Mouse (Mus musculus) intestine, embryonic 14.5 days (tissue): Measurements from ENCODE around the gene Pnpo. TPM values are rescaled to one million over a fixed set of nuclear protein-coding genes. Genes with fewer than 3 reads are reported as not detected.

Source experiments
- ATAC-seq: fragments of 200-750 bp; cut with Nextera tagmentation; replicated peaks from 2 replicates; pipeline ENCODE4 v1.8.0; 2017; ENCODE audit warnings: low read depth, moderate number of reproducible peaks, moderate TSS enrichment, moderate library complexity; ENCODE audit not compliant: low FRiP score, low TSS enrichment
- DNase-seq: peaks from one replicate; pipeline ENCODE4 v3.0.0-alpha.2; 2018; ENCODE audit warnings: low spot score
- H3K27ac ChIP-seq: fragments of 300-500 bp; sonication (generic); 2 replicates; pipeline ENCODE4 v1.5.1; 2014; ENCODE audit warnings: low read depth, mild to moderate bottlenecking, control low read depth
- H3K27me3 ChIP-seq: fragments of 300-500 bp; sonication (generic); replicated peaks from 2 replicates; pipeline ENCODE4 v1.6.1; 2014; ENCODE audit warnings: low read length, control low read depth; ENCODE audit not compliant: control insufficient read depth, insufficient read depth
- H3K36me3 ChIP-seq: fragments of 300-500 bp; sonication (generic); 2 replicates; pipeline ENCODE4 v1.6.1; 2014; ENCODE audit warnings: low read length, control low read depth; ENCODE audit not compliant: control insufficient read depth, insufficient read depth
- H3K4me1 ChIP-seq: fragments of 300-500 bp; sonication (generic); replicated peaks from 2 replicates; pipeline ENCODE4 v1.6.1; 2014; ENCODE audit warnings: low read length, control low read depth, mixed read lengths; ENCODE audit not compliant: control insufficient read depth, insufficient read depth
- H3K4me2 ChIP-seq: fragments of 300-500 bp; sonication (generic); 2 replicates; pipeline ENCODE4 v1.6.1; 2014; ENCODE audit warnings: low read length
- H3K4me3 ChIP-seq: fragments of 300-500 bp; sonication (generic); 2 replicates; pipeline ENCODE4 v1.5.1; 2014; ENCODE audit warnings: low read depth, low read length, control low read depth, mixed read lengths
- H3K9ac ChIP-seq: fragments of 300-500 bp; sonication (generic); 2 replicates; pipeline ENCODE4 v1.6.1; 2014; ENCODE audit warnings: mild to moderate bottlenecking, low read length
- H3K9me3 ChIP-seq: fragments of 300-500 bp; sonication (generic); 2 replicates; pipeline ENCODE4 v1.6.1; 2016; ENCODE audit warnings: low read length, control low read depth; ENCODE audit not compliant: control insufficient read depth
- WGBS: fragments of 180-500 bp; shearing (Covaris S2); extraction: QIAGEN DNeasy Blood & Tissue Kit; methylation state at CpG from one replicate; pipeline ENCODE4 v1.1.7; 2014; 5-methylcytosine and 5-hydroxymethylcytosine counted together
- polyA plus RNA-seq: library from polyadenylated mRNA; unstranded; fragments of >200 nt; fragmentation: Nextera tagmentation; extraction: Ambion mirVana; gene quantifications from 2 replicates; pipeline ENCODE4 v1.2.1, GENCODE M21; 2014

The Pnpo gene
- polyA plus RNA-seq, 1 experiment from 2014 or later: 44.1 TPM

- Histone ChIP-seq H3K9ac (no peak overlapping the region), H3K4me1 (peaks cover 3% of the 10 kb centered on the region; the same call in 1 of the 2 replicates), H3K27me3 (no peaks in the 10 kb centered on the region), H3K9me3 (no peaks in the 10 kb centered on the region), H3K36me3 (0 out of 2 replicates have a peak, but pooled peaks cover 6% of the 10 kb centered on the region), H3K27ac (peak overlapping the region; percentile 77), H3K4me3 (no peak overlapping the region), H3K4me2 (no peak overlapping the region)
- ATAC-seq: peak; percentile 70
- 40% methylated on average over 10 of the region's 10 CpGs for whole genome bisulfite sequencing
- peak; percentile 73 for DNase-seq
Measured at GRCm38 (mm10) chr11:96937549-96938425, 6.0 kb downstream of the Pnpo start.

DNA sequence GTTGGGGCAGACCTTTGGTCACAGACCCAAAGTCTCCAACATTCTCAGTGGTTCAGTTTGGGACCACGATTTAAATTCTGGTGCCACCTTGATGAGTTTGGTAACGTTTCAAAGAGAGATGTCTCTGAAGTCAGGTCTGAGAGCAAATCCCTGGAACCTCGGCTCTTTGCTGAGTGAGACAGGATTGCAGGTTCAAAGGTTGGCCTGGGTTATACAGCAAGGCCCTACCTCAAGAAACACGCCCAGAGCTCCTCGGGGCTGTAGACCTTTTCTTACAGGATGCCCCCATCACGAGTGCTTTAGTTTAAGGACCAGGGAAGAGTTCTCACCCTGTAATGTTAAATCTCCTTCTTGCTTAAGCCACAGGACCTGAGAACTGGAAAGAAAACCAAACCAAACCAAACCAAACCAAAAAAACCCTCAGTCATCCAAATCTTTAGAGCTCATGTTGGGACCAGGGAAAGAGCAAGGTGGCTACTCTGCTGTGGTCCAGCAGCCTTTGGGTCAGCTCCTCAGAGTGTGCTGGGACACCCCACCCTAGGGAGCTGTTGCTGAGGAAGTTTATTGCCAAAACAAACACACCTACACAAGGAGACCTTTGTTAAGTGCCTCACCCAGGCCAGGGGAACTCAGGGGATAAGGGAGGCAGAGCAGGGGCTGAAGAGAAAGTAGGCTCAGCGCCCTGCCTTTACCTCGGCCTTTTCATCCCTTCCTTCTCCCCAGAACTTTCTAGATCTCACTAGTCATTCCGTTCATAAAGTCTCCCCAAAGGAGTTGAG is 7.7 kb downstream of the Pnpo start:
- DNase-seq (no peak), ATAC-seq (no peak)
- H3K27me3 ChIP-seq: no peaks in the 10 kb centered on the region
- no peak overlapping the region for H3K4me2 ChIP-seq
- 0 out of 2 replicates have a peak, but pooled peaks cover 6% of the 10 kb centered on the region for H3K36me3 ChIP-seq
- no peaks in the 10 kb centered on the region for H3K9me3 ChIP-seq
- no peak overlapping the region for H3K9ac ChIP-seq
- H3K4me3 ChIP-seq: no peak overlapping the region
- H3K4me1 ChIP-seq: peaks cover 3% of the 10 kb centered on the region; the same call in 1 of the 2 replicates
- WGBS: 70% methylated on average over 8 of the region's 9 CpGs
- H3K27ac ChIP-seq: peak overlapping the region; percentile 77

DNA sequence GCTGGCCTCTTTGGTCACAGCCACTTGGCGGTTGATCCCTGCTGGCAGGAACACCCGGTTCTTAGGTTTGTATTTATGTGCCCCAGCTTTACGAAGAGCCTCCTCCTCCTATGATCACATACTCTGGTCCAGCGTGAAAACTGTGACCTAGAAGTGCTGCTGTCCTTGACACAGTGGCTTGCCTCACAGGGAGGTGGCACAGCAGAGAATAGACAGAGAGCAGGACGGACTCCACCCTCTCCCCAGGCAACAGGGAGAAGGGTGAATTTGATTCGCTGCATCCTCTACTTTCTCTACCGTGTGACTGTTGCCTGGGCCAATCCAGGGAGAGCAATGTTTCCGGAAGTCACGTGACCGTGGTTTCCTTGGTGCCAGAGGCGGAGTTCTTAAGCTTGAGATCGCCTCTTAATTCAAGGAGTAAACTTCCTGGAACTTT is 8.8 kb downstream of the Pnpo start:
- peak overlapping the region; percentile 77; the same call in 1 of the 2 replicates for H3K27ac ChIP-seq
- 17% methylated on average over 12 of the region's 12 CpGs for WGBS
- ATAC-seq: peak; percentile 61
- peak overlapping the region; percentile 18 for H3K4me2 ChIP-seq
- peak; percentile 70 for DNase-seq
- H3K9me3 ChIP-seq: no peaks in the 10 kb centered on the region
- H3K4me1 ChIP-seq: peaks cover 3% of the 10 kb centered on the region; the same call in 1 of the 2 replicates
- H3K27me3 ChIP-seq: no peaks in the 10 kb centered on the region
- H3K9ac ChIP-seq: no peak overlapping the region
- H3K4me3 ChIP-seq: no peak overlapping the region
- 0 out of 2 replicates have a peak, but pooled peaks cover 6% of the 10 kb centered on the region for H3K36me3 ChIP-seq

DNA sequence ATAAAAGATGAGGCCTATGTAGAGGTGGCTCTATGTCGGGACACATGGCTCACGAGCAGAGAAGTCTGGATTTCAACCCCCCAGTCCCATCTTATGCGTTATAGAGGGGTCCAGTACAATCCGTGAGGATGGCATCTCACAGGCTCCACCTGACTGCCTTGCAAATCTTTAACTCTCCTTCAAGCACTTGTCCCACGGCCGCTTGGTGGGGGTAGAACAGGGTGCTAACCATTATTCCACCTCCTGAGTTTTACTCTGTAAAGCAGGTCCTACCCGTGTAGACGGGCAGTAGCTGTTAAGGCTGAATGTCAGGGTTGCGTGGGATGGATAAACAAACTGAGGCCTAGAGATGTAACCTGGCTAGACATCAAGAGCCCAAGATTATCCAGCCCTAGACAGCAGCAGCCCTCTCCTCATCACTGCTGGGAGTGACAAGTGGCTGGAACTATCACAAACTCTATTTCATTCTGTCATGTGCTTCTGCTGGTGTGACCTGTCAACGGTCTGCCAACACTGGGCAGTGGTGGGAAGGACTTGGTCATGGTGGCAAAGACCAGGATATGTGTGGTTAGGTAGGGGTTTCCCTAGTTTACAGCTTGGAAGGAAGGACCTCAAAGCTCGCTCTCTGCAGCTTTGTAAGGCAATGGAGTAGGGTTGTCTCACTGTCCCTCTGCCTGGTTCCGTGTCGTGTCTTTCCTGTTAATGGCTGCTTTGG is 10.1 kb downstream of the Pnpo start:
- no peak overlapping the region for H3K4me2 ChIP-seq
- ATAC-seq (no peak), DNase-seq (no peak)
- H3K9ac ChIP-seq: no peak overlapping the region
- no peak overlapping the region for H3K27ac ChIP-seq
- H3K4me1 ChIP-seq: peaks cover 7% of the 10 kb centered on the region; the same call in 1 of the 2 replicates
- 84% methylated on average over 13 of the region's 13 CpGs for WGBS
- H3K27me3 ChIP-seq: peaks cover 3% of the 10 kb centered on the region; the same call in 1 of the 2 replicates
- no peak overlapping the region for H3K4me3 ChIP-seq
- no peaks in the 10 kb centered on the region for H3K9me3 ChIP-seq
- 0 out of 2 replicates have a peak, but pooled peaks cover under 1% of the 10 kb centered on the region for H3K36me3 ChIP-seq

DNA sequence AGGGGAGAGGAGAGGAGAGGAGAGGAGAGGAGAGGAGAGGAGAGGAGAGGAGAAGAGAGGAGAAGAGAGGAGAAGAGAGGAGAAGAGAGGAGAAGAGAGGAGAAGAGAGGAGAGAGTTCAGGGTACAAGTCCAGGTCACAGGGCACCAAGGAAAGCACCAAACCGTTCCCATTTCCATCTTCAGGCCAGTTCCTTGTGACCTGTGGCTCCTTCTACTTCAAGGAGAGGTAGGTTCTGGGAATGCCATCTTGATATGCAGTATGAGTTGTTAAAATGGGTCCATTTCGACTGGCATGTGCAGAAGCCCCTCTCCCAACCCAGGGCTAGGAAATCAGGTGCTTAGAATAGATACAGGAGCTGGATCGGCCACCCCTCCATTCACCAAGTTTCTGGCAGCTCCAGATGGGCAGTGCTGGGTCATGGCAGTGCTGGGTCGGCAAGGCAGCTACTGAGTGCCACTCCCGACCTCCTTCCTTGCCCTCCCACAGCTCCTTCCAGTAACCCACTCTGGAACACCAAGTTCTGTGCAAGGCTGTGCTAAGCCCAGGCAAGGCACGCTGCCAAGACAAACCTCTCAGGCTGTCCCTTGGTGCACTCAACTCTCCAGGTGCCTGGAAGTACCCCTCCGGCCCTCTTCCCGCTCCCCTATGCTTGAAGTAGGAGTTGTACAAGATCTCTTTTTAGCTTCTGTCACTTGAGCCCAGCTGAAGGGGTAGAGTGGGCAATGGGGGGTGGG is 12.3 kb downstream of the Pnpo start:
- no peak overlapping the region for H3K9ac ChIP-seq
- no peak overlapping the region for H3K4me3 ChIP-seq
- no peak for ATAC-seq
- no peaks in the 10 kb centered on the region for H3K36me3 ChIP-seq
- peaks cover 3% of the 10 kb centered on the region; the same call in 1 of the 2 replicates for H3K27me3 ChIP-seq
- WGBS: 70% methylated on average over 8 of the region's 8 CpGs
- H3K4me1 ChIP-seq: peaks cover 7% of the 10 kb centered on the region; the same call in 1 of the 2 replicates
- no peak for DNase-seq
- 0 out of 2 replicates have a peak overlapping the region, but pooled peaks have one; percentile 0 for H3K4me2 ChIP-seq
- H3K27ac ChIP-seq: no peak overlapping the region
- H3K9me3 ChIP-seq: no peaks in the 10 kb centered on the region

DNA sequence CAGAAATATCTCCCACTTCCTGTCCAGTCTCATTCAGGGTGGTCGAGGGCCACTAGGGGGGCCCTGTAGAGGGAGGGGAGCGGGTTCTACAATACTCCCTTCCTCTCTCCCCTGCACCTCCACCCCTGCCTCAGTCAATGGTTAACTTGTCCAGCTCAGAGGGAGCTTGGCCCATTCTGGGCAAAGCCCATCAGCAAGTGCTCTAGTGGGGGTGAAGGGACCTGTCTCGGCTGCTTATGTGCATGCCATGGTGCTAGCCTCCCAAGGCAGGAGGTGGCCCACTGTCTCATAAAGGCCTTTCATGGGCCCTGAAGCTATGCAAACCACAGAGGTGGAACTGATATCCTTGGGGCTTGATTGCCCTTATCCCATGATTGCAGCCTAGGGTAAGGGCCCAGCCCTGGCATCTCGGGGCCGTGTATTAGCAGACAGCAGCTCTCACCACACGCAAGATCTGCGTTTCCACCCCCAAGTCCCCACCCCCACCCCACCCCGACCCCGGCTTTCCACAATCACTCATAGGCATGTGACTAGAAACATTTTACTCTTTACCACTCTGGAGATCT is 13.9 kb downstream of the Pnpo start:
- Histone ChIP-seq H3K27ac (peak overlapping the region; percentile 85), H3K9ac (peak overlapping the region; percentile 40), H3K4me3 (peak overlapping the region; percentile 34), H3K9me3 (no peaks in the 10 kb centered on the region), H3K4me2 (peak overlapping the region; percentile 41), H3K36me3 (no peaks in the 10 kb centered on the region), H3K4me1 (peaks cover 7% of the 10 kb centered on the region; the same call in 1 of the 2 replicates), H3K27me3 (peaks cover 3% of the 10 kb centered on the region; the same call in 1 of the 2 replicates)
- peak; percentile 45; the same call in 1 of the 2 replicates for ATAC-seq
- WGBS: 54% methylated on average over 9 of the region's 9 CpGs
- peak; percentile 57 for DNase-seq

DNA sequence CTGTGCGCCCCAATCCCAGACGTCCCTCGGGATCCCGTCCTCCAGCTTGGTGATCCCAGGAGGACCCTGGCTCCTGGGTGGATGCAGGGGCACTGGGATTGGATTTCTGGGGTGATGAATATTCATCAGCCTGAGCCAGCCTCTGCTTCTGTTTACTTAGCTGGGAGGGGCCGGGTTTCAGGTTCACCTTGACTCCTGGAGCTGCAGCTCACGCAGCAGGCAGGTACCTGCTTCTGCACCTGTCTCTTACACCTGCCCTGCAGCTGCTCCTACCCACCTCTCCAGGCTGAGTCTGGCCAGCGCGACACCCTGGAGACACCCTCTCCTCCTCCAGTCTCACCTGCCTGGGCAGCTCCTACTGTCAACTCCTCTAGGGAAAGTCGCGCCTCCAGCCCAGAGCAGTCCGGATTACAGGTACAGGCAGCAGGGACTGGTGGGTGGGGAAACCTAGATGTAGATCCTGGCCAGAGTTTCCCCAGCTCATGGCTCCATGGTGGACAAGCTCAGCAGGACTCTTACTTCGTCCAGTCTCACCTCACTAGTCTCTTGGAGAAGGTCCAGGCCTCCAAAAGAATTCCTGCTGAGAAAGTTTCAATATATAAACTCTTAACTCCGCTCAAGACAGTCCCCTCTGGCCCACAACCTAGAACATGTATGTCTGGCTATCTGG is 14.6 kb downstream of the Pnpo start:
- H3K9ac ChIP-seq: peak overlapping the region; percentile 40
- WGBS: 6% methylated on average over 13 of the region's 13 CpGs
- DNase-seq: peak; percentile 80

More for the DNA sequence above, 14.6 kb downstream of the Pnpo start:
- Histone ChIP-seq H3K4me2 (peak overlapping the region; percentile 41), H3K36me3 (no peaks in the 10 kb centered on the region), H3K27me3 (peaks cover 3% of the 10 kb centered on the region; the same call in 1 of the 2 replicates), H3K9me3 (no peaks in the 10 kb centered on the region), H3K4me1 (0 out of 2 replicates have a peak, but pooled peaks cover 3% of the 10 kb centered on the region), H3K4me3 (peak overlapping the region; percentile 34), H3K27ac (peak overlapping the region; percentile 85)
- ATAC-seq: peak; percentile 90
